Mouse (Mus musculus): ENCODE measurements around the gene Ifnlr1. TPM values are rescaled to one million over a fixed set of nuclear protein-coding genes. Genes with fewer than 3 reads are reported as not detected.

The Ifnlr1 gene
- polyA plus RNA-seq, 1 experiment from 2014 or later = 0.06 TPM

DNA sequence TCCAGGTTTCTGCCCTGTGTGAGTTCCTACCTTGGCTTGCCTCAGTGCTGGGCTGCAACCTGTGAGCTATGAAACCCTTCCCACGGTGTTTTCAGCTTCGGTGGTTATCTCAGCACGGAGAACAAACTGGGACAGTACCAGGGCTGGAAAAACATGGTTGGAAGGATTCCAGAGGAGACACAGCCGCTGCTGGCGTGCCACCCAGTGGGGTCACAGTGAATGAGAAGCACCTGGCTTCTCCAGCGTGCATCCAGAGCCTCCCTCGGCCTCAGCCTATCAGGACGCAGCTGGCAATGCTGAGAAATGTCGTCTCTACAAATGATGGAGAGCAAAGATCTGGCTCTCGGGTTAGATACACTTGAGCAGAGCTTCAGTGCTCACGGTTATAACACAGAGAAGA is 40.3 kb downstream of the Ifnlr1 start:
- WGBS (ENCODE audit: insufficient replicate concordance) = 66% methylated on average over 11 of the region's 11 CpGs
- Histone ChIP-seq H3K27ac (no peak overlapping the region), H3K4me1 (peaks cover 22% of the 10 kb centered on the region), H3K4me2 (no peak overlapping the region), H3K9me3 (replicated peaks) (0 out of 2 replicates have a peak, but pooled peaks cover 8% of the 10 kb centered on the region), H3K36me3 (no peaks in the 10 kb centered on the region), H3K9ac (no peak overlapping the region), H3K4me3 (no peak overlapping the region), H3K27me3 (replicated peaks) (peaks cover 51% of the 10 kb centered on the region)
- no peak for ATAC-seq

DNA sequence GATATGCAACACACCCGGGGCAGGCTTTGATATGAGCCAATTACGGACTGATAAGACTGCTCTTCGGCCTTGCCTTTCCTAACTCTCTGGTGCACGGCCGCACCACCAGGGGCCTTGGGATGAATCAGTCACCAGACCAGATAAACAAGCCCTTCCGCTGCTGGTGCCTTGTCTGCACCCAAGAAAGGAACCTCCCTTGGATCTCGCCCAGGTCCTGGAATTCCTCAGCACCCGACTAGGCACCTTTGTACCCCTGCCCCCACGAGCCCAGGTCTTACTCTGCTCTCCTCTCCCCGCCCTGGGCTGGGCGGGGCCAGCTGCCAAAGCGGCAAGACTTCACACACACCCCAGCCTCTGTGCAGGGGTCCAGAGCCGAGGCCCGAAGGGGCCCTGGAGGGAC is 41.7 kb downstream of the Ifnlr1 start, which contains the start of gene Il22ra1:
Gene Il22ra1, plus strand, starts transcription at position 356 of the 400 bp plus-strand sequence.
- Histone ChIP-seq H3K36me3 (no peaks in the 10 kb centered on the region), H3K9me3 (replicated peaks) (0 out of 2 replicates have a peak, but pooled peaks cover 2% of the 10 kb centered on the region), H3K4me2 (peak within 1 kb of the TSS; percentile 67), H3K27ac (no peak within 1 kb of the TSS), H3K4me3 (peak within 1 kb of the TSS; percentile 43), H3K4me1 (peaks cover 22% of the 10 kb centered on the region), H3K27me3 (replicated peaks) (peaks cover 53% of the 10 kb centered on the region), H3K9ac (peak within 1 kb of the TSS; percentile 63)
- 14% methylated on average over 14 of the region's 14 CpGs for WGBS (ENCODE audit: insufficient replicate concordance)
- ATAC-seq = peak; percentile 73; the same call in 1 of the 2 replicates

DNA sequence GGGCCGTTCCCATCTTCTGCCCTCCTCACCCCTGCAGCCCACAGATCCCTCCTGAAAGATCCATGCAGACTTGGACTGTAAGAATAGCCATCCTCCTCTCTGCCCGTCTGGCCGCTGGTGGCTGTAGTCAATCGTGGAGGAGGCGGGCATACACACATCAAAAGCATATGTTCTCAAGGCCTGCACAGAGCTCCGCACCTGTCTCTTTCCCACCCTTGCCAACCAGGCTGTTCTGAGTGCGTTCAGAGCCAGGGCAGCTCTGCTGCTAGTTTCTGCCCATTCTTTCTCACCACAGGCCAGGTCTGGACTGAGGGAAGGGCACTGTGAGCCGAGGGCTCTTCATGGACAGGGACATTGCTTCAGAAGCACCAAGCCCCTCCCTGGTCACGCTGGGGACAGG is 44.1 kb downstream of the Ifnlr1 start:
- H3K4me2 ChIP-seq = no peak overlapping the region
- H3K27ac ChIP-seq = no peak overlapping the region
- H3K36me3 ChIP-seq = peaks cover 12% of the 10 kb centered on the region
- H3K9ac ChIP-seq = no peak overlapping the region
- H3K4me3 ChIP-seq = no peak overlapping the region
- no peak for ATAC-seq
- WGBS (ENCODE audit: insufficient replicate concordance) = 69% methylated on average over 9 of the region's 9 CpGs
- peaks cover 22% of the 10 kb centered on the region for H3K4me1 ChIP-seq
- 0 out of 2 replicates have a peak, but pooled peaks cover 6% of the 10 kb centered on the region for H3K9me3 ChIP-seq (replicated peaks)
- peaks cover 46% of the 10 kb centered on the region for H3K27me3 ChIP-seq (replicated peaks)

DNA sequence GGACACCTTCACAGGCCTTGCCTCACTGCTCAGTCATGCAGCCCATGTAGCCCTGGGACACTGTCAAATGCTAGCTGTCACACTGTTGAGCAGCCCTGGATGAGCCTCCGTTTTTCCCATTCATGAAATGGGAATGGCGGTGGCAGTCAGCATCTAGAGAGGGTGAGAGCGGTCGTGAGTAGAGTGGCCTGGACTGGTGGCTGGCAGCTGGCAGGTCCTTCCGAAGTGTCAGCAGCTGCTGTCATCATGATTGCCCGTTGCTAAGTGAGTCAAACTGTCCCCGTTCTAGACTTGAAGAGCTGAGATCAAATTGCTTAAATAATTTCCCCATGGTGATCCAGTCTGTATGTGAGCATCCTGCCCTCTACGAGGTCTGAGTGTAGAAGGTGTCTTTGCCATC is 44.9 kb downstream of the Ifnlr1 start:
- no peak for ATAC-seq
- WGBS (ENCODE audit: insufficient replicate concordance) = 72% methylated on average over 8 of the region's 8 CpGs
- H3K9ac ChIP-seq = no peak overlapping the region
- peaks cover 46% of the 10 kb centered on the region for H3K27me3 ChIP-seq (replicated peaks)
- H3K9me3 ChIP-seq (replicated peaks) = 0 out of 2 replicates have a peak, but pooled peaks cover 6% of the 10 kb centered on the region
- H3K27ac ChIP-seq = no peak overlapping the region
- no peak overlapping the region for H3K4me3 ChIP-seq
- peaks cover 22% of the 10 kb centered on the region for H3K4me1 ChIP-seq
- H3K4me2 ChIP-seq = no peak overlapping the region
- H3K36me3 ChIP-seq = peaks cover 16% of the 10 kb centered on the region

DNA sequence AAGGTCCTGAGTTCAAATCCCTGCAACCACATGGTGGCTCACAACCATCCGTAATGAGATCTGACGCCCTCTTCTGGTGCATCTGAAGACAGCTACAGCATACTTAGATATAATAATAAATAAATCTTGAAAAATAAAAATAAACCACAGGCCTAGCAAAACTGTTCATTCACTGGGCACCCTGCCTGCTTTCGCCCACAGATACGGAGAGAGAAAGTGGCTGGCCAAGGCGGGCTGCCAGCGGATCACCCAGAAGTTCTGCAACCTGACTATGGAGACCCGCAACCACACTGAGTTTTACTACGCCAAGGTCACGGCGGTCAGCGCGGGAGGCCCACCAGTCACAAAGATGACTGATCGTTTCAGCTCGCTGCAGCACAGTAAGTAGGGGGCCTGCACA is 47.8 kb downstream of the Ifnlr1 start:
- no peak overlapping the region for H3K4me3 ChIP-seq
- no peak overlapping the region for H3K27ac ChIP-seq
- no peak overlapping the region for H3K9ac ChIP-seq
- 0 out of 2 replicates have a peak, but pooled peaks cover 6% of the 10 kb centered on the region for H3K9me3 ChIP-seq (replicated peaks)
- no peak overlapping the region for H3K4me2 ChIP-seq
- H3K4me1 ChIP-seq = peaks cover 15% of the 10 kb centered on the region
- peaks cover 16% of the 10 kb centered on the region for H3K36me3 ChIP-seq
- H3K27me3 ChIP-seq (replicated peaks) = peaks cover 28% of the 10 kb centered on the region
- WGBS (ENCODE audit: insufficient replicate concordance) = 90% methylated on average over 14 of the region's 14 CpGs
- ATAC-seq = no peak

DNA sequence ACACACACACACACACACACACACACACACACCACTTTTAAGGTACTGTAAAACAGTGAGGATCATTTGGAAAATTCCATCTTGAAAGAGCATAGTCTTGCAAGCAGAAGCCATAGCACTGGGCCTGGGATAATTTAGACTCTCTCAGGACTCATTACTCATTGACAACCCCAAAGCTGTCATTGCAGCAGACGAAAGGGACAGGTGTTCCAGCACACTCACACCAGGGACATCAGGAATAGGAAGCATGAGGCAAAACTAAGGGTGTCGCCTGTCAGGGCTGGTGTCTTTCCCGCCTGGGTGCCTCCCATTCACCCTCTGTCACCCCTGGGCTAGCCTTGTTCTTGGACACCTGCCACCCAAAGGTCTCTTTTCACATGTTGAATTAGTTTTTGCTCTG is 50.8 kb downstream of the Ifnlr1 start:
- Histone ChIP-seq H3K27me3 (replicated peaks) (peaks cover 8% of the 10 kb centered on the region; the same call in 1 of the 2 replicates), H3K9me3 (replicated peaks) (0 out of 2 replicates have a peak, but pooled peaks cover 6% of the 10 kb centered on the region), H3K4me2 (no peak overlapping the region), H3K4me3 (no peak overlapping the region), H3K27ac (no peak overlapping the region), H3K36me3 (peaks cover 16% of the 10 kb centered on the region), H3K9ac (no peak overlapping the region), H3K4me1 (peaks cover 28% of the 10 kb centered on the region)
- ATAC-seq = no peak
- 53% methylated on average over 3 of the region's 3 CpGs for WGBS (ENCODE audit: insufficient replicate concordance)

DNA sequence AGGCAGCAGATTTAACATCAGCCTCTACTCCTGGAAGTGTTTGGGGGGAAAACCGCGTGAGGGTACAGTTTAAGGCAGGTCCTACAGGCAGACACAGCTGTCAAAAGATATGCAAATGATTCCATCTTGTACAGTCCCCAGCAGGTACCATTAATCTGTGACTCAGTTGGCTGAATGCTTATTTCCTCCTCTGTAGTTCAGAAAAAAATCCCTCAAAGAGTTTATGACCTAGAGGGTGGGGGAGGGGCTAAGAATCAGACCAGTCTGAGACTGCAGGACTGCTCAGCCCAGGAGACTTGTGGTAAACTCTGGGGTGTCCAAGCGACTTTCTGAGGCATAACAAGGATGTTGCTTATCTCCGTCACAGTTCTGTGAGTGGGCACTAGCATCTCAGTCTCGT is 52.1 kb downstream of the Ifnlr1 start:
- Histone ChIP-seq H3K4me3 (no peak overlapping the region), H3K9ac (no peak overlapping the region; the same call in 1 of the 2 replicates), H3K4me2 (peak overlapping the region; percentile 48; the same call in 1 of the 2 replicates), H3K9me3 (replicated peaks) (0 out of 2 replicates have a peak, but pooled peaks cover 6% of the 10 kb centered on the region), H3K27me3 (replicated peaks) (peaks cover 5% of the 10 kb centered on the region; the same call in 1 of the 2 replicates), H3K4me1 (peaks cover 31% of the 10 kb centered on the region), H3K27ac (peak overlapping the region; percentile 73), H3K36me3 (peaks cover 16% of the 10 kb centered on the region)
- WGBS (ENCODE audit: insufficient replicate concordance) = 46% methylated on average over 5 of the region's 5 CpGs
- ATAC-seq = no peak

DNA sequence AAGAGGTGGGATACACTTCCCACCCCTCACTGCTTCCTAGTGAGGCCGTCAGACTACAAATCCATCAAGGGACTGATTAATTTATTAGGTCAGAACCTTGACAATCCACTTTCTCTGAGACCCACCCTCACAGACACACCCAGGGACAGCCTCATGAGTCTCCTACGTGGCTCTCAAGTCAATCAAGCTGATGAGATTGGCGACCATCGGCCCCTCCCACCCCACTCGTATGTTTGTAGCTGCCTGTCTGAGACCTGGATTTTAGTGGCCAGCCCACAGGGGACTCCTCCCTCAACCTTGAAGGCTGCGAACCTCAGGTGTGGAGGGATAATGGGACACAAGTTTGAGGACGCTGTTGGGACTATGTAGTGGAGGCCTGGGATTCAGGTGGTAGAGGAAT is 53.1 kb downstream of the Ifnlr1 start:
- Histone ChIP-seq H3K36me3 (peaks cover 13% of the 10 kb centered on the region), H3K4me1 (peaks cover 31% of the 10 kb centered on the region), H3K4me3 (no peak overlapping the region), H3K9ac (no peak overlapping the region), H3K27ac (peak overlapping the region; percentile 73), H3K9me3 (replicated peaks) (0 out of 2 replicates have a peak, but pooled peaks cover 6% of the 10 kb centered on the region), H3K27me3 (replicated peaks) (peaks cover 9% of the 10 kb centered on the region; the same call in 1 of the 2 replicates), H3K4me2 (peak overlapping the region; percentile 48)
- WGBS (ENCODE audit: insufficient replicate concordance) = 36% methylated on average over 7 of the region's 7 CpGs
- ATAC-seq = peak; percentile 65

DNA sequence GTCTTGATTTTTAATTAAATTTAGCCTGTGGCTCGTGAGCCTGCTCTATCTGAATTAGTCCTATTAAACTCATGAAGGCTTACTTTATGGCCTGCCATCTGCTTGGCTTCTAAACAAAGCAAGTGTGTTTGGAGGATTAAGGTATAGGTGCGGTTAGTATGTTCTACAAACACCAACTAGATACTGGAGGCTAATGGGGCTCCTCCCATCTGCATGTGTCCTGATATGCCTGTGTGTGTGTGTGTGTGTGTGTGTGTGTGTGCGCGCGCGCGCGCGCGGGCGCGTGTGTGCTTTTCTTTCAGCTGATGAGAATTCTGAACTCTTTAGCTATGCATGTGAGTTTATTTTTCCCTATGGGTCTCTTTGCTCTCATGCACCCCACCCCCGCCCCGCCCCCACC is 53.6 kb downstream of the Ifnlr1 start:
- Histone ChIP-seq H3K4me2 (peak overlapping the region; percentile 48), H3K27me3 (replicated peaks) (peaks cover 10% of the 10 kb centered on the region; the same call in 1 of the 2 replicates), H3K4me3 (no peak overlapping the region), H3K27ac (peak overlapping the region; percentile 73), H3K36me3 (peaks cover 8% of the 10 kb centered on the region), H3K9ac (no peak overlapping the region), H3K9me3 (replicated peaks) (0 out of 2 replicates have a peak, but pooled peaks cover 3% of the 10 kb centered on the region), H3K4me1 (peaks cover 31% of the 10 kb centered on the region)
- peak; percentile 93 for ATAC-seq
- WGBS (ENCODE audit: insufficient replicate concordance) = 54% methylated on average over 14 of the region's 14 CpGs

DNA sequence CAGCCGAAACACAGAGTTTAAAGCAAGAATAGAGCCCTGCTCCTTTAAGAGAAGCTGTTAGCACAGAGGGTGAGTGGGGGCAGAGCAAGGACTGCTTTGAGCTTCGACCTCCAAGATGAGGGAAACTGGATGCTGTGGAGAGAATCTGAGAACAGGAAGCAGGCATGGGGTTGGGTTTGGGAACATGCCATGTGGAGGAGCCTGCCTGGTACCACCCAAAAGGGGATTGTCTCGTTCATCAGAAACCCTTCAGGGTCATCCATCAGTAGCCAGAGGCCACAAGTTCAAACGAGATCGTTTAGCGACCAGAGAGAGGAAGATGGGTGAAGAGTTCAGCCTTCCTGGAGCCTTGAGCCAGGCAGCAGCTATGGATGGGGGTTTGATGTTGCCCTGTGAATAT is 57.4 kb downstream of the Ifnlr1 start:
- ATAC-seq = no peak
- H3K4me2 ChIP-seq = no peak overlapping the region
- H3K27ac ChIP-seq = no peak overlapping the region
- H3K9ac ChIP-seq = no peak overlapping the region
- no peaks in the 10 kb centered on the region for H3K36me3 ChIP-seq
- H3K4me3 ChIP-seq = no peak overlapping the region
- no peaks in the 10 kb centered on the region for H3K9me3 ChIP-seq (replicated peaks)
- peaks cover 23% of the 10 kb centered on the region for H3K4me1 ChIP-seq
- WGBS (ENCODE audit: insufficient replicate concordance) = 40% methylated on average over 6 of the region's 6 CpGs
- H3K27me3 ChIP-seq (replicated peaks) = peaks cover 6% of the 10 kb centered on the region; the same call in 1 of the 2 replicates

DNA sequence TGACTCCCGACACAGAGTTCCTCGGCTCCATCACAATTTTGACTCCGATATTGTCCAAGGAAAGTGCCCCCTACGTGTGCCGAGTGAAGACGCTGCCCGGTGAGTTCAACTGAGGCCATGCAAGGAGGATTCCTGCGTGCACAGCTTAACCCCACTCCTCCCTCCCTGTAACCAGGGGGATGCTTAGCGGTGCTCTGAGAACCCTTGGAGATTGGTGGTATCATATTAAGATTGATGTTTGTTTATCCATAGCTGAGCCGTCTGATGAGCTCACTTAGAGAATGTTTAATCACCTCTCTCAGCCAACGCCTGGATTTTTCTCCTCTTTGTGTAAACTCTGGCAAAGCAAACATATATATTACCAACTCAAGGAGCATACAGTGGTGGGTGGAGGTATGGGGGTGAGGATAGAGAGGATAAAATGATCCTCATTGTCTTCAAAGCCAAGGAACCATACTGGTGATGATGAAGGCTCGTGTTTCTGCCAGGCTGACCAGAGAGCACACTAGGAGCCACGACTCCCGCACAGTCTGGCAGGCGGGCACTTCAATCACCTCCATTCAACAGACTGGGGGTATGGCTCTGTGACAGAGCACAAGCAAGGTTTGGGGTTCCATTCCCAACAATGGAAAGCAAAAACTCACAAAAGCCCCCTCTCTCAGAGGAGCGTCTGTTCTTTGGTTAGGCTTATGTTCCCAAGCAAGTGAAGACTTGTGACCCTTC is 58.8 kb downstream of the Ifnlr1 start:
- peaks cover 9% of the 10 kb centered on the region for H3K4me1 ChIP-seq
- WGBS (ENCODE audit: insufficient replicate concordance) = 65% methylated on average over 16 of the region's 16 CpGs
- H3K36me3 ChIP-seq = no peaks in the 10 kb centered on the region
- H3K9me3 ChIP-seq (replicated peaks) = no peaks in the 10 kb centered on the region
- H3K4me2 ChIP-seq = no peak overlapping the region
- peaks cover 6% of the 10 kb centered on the region; the same call in 1 of the 2 replicates for H3K27me3 ChIP-seq (replicated peaks)
- no peak overlapping the region for H3K9ac ChIP-seq
- H3K4me3 ChIP-seq = no peak overlapping the region
- ATAC-seq = no peak
- H3K27ac ChIP-seq = no peak overlapping the region

DNA sequence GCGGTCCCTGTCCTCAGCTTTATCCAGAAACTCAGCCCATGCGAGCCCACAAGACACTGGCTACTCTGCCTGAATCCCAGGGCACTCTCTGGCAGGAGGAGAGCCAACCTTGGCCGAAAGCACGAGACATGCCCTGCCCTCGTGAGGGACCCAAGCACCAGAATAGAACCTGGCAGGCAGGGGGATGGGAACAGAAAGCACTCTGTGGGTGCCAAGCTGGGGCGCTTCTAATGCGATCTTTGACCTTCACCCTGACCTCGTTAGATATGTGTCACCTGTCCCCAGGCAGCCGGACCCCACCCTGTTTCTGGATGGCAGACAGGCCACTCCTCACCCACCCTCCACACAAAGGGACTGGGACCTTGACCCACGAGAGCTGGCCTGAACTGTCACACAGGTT is 59.5 kb downstream of the Ifnlr1 start:
- peaks cover 6% of the 10 kb centered on the region; the same call in 1 of the 2 replicates for H3K27me3 ChIP-seq (replicated peaks)
- 58% methylated on average over 10 of the region's 10 CpGs for WGBS (ENCODE audit: insufficient replicate concordance)

More for the DNA sequence above, 59.5 kb downstream of the Ifnlr1 start:
- ATAC-seq = no peak
- H3K4me1 ChIP-seq = peaks cover 3% of the 10 kb centered on the region; the same call in 1 of the 2 replicates
- H3K27ac ChIP-seq = no peak overlapping the region
- no peak overlapping the region for H3K4me3 ChIP-seq
- H3K9me3 ChIP-seq (replicated peaks) = no peaks in the 10 kb centered on the region
- no peak overlapping the region for H3K4me2 ChIP-seq
- H3K9ac ChIP-seq = no peak overlapping the region
- H3K36me3 ChIP-seq = 0 out of 2 replicates have a peak, but pooled peaks cover 2% of the 10 kb centered on the region

Measured in liver, embryonic 12.5 days (tissue).